Mouse (Mus musculus) small intestine, adult 2 months (tissue): ENCODE results near the gene Cdc42se2.

Source experiments
- CTCF ChIP-seq: fragments of 200-500 bp; IDR thresholded peaks from 2 replicates; pipeline ENCODE4 v1.5.1; 2012; ENCODE audit warnings: low read depth, mild to moderate bottlenecking, control low read depth, inconsistent platforms, low read length, moderate library complexity, mixed read lengths; ENCODE audit not compliant: insufficient replicate concordance, insufficient read length; ENCODE audit errors: extremely low read depth
- POLR2A ChIP-seq: fragments of 200-500 bp; IDR thresholded peaks from 2 replicates; pipeline ENCODE4 v1.6.1; 2012; ENCODE audit warnings: low read depth, mild to moderate bottlenecking, control low read depth, inconsistent platforms, low read length, moderate library complexity

- TF ChIP-seq CTCF (no peak), POLR2A (no peak)
Observed at GRCm38 (mm10) chr11:54751502-54751901, 36.0 kb downstream of the Cdc42se2 start.
